Mouse (Mus musculus) kidney, postnatal 0 days (tissue): ENCODE measurements around the gene Tns4. TPM values are rescaled to one million over a fixed set of nuclear protein-coding genes. Genes with fewer than 3 reads are reported as not detected.

Experiments used
- ATAC-seq: fragments of 200-750 bp; cut with Nextera tagmentation; replicated peaks from 2 replicates; pipeline ENCODE4 v1.8.0; 2017; ENCODE audit warnings: low read depth, moderate number of reproducible peaks, moderate TSS enrichment, moderate library complexity; ENCODE audit not compliant: low FRiP score
- DNase-seq: peaks from one replicate; pipeline ENCODE4 v3.0.0-alpha.2; 2016; ENCODE audit warnings: low spot score
- H3K27ac ChIP-seq: fragments of 300-500 bp; sonication (generic); 2 replicates; pipeline ENCODE4 v1.5.1; 2014; ENCODE audit warnings: mild to moderate bottlenecking
- H3K27me3 ChIP-seq: fragments of 300-500 bp; sonication (generic); 2 replicates; pipeline ENCODE4 v1.6.1; 2014; ENCODE audit warnings: low read length, mixed read lengths; ENCODE audit not compliant: insufficient read depth
- H3K36me3 ChIP-seq: fragments of 300-500 bp; sonication (generic); 2 replicates; pipeline ENCODE4 v1.6.1; 2014; ENCODE audit warnings: low read length, mixed read lengths; ENCODE audit not compliant: insufficient read depth
- H3K4me1 ChIP-seq: fragments of 300-500 bp; sonication (generic); replicated peaks from 2 replicates; pipeline ENCODE4 v1.6.1; 2014; ENCODE audit warnings: antibody characterized with exemption, low read length, mixed read lengths; ENCODE audit not compliant: insufficient read depth
- H3K4me2 ChIP-seq: fragments of 300-500 bp; sonication (generic); 2 replicates; pipeline ENCODE4 v1.6.1; 2014; ENCODE audit warnings: mild to moderate bottlenecking, low read length, moderate library complexity, mixed read lengths
- H3K4me3 ChIP-seq: fragments of 300-500 bp; sonication (generic); replicated peaks from 2 replicates; pipeline ENCODE4 v1.5.1; 2014; ENCODE audit warnings: low read depth, low read length
- H3K9ac ChIP-seq: fragments of 300-500 bp; sonication (generic); 2 replicates; pipeline ENCODE4 v1.6.1; 2014; ENCODE audit warnings: low read depth, low read length
- H3K9me3 ChIP-seq: fragments of 300-500 bp; sonication (generic); replicated peaks from 2 replicates; pipeline ENCODE4 v1.6.1; 2016; ENCODE audit warnings: low read length, inconsistent platforms, mixed read lengths
- CTCF ChIP-seq: IDR thresholded peaks from 2 replicates; pipeline ENCODE4 v1.5.1; 2016; ENCODE audit warnings: antibody characterized with exemption, low read depth, mild to moderate bottlenecking, moderate library complexity
- WGBS: fragments of 180-500 bp; shearing (Covaris S2); extraction: QIAGEN DNeasy Blood & Tissue Kit; methylation state at CpG from one replicate; pipeline ENCODE4 v1.1.7; 2014; 5-methylcytosine and 5-hydroxymethylcytosine counted together
- polyA plus RNA-seq: library from polyadenylated mRNA; unstranded; fragments of >200 nt; fragmentation: Nextera tagmentation; extraction: Ambion mirVana; gene quantifications from 2 replicates; pipeline ENCODE4 v1.2.1, GENCODE M21; 2015

Gene Tns4
- polyA plus RNA-seq, 1 experiment from 2014 or later: 0.16 TPM

DNA sequence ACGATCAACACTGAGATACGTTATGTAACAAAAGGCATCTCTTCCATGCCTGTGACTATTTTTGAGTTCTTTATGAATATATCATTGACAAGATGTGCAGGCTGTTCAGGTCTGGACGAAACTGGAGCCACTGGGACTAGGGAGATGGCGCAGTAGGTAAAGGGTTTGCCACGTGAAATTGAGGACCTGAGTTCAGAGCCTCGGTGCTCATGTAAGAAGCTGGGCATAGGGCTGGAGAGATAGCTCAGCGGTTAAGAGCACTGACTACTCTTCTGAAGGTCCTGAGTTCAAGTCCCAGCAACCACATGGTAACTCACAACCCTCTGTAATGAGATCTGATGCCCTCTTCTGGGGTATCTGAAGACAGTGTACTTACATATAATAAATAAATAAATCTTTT lies 22.5 kb upstream of the Tns4 start:
- TF ChIP-seq CTCF: no peak
- Histone ChIP-seq H3K4me2 (no peak overlapping the region), H3K9me3 (no peaks in the 10 kb centered on the region), H3K4me3 (no peak overlapping the region), H3K4me1 (peaks cover 4% of the 10 kb centered on the region; the same call in 1 of the 2 replicates), H3K27ac (no peak overlapping the region), H3K27me3 (no peaks in the 10 kb centered on the region), H3K36me3 (no peaks in the 10 kb centered on the region), H3K9ac (no peak overlapping the region)
- no peak for ATAC-seq
- WGBS: 76% methylated on average over 7 of the region's 7 CpGs
- no peak for DNase-seq

DNA sequence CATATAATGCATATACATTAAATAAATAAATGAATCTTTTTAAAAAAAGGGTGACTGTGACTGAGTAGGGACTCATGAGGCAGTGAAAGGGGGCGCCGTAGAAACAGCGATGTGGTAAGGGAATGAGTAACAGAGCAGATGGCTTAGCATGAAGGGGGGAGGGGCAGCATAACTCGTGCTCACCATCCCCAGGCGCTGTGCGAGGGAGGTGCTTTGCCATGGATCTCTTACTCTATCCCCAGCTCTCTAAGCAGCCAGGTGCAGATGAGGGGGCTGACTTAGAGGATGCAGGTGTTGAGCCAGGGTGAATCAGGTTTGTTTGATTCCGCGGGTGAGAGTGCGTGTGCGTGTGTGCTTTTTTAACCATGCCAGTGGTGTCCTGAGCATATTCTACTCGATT lies 22.0 kb upstream of the Tns4 start:
- peak; percentile 68 for ATAC-seq
- Histone ChIP-seq H3K4me2 (no peak overlapping the region), H3K36me3 (no peaks in the 10 kb centered on the region), H3K27me3 (no peaks in the 10 kb centered on the region), H3K9me3 (no peaks in the 10 kb centered on the region), H3K9ac (no peak overlapping the region), H3K27ac (no peak overlapping the region), H3K4me1 (peaks cover 7% of the 10 kb centered on the region; the same call in 1 of the 2 replicates), H3K4me3 (no peak overlapping the region)
- DNase-seq: peak; percentile 68
- WGBS: 49% methylated on average over 11 of the region's 11 CpGs
- TF ChIP-seq CTCF: no peak

DNA sequence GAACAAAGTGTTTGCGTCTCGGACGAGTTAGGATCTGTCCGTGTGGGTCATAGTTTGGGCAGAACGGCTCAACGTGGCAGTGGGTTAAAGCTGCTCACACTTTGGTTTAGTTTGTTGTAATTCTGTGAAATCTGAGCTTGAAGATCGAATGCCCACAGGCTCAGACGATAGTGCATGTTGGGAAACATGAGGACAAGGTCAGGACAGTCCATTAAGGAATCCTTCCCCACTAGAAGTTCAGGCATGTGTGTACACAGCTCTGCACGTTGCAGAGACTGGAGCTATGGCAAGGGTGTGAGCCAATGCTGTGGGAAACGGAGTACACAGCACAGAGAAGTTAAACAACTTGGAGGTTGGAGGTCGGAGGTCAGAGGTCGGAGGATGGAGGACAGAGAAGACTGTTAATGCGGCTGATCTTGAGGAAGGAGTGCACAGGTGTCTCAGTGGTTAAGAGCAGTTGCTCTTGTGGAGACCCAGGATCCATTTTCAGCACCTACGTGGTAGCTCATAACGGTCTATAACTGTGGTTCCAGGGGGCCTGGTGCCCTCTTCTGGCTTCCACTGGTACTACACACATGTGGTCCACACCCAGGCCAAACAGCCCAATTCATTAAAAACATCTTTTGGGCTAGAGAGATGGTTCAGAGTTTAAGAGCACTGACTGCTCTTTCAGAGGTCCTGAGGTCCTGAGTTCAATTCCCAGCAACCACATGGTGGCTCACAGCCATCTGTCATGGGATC lies 21.4 kb upstream of the Tns4 start:
- 73% methylated on average over 15 of the region's 15 CpGs for WGBS

DNA sequence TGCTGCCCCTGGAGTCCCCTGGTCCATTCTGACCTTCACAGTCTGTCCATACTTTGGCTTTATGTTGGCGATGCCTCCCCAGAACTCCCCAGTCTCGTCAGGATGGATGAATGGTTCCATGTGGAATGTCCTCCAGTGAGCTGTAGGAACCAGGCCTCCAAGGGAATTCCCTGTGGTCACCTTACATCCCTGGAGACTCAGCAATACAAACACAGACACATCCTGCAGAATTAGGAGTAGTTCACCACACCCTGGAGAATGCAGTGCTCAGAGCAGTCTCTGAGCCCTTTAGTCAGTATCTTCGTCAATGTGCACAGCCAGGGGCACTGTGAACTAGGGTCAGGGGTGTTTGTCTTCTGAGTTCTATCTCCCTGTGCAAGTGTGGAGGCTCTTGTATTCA lies 19.2 kb upstream of the Tns4 start:
- Histone ChIP-seq H3K4me3 (no peak overlapping the region), H3K4me1 (peaks cover 7% of the 10 kb centered on the region; the same call in 1 of the 2 replicates), H3K27me3 (no peaks in the 10 kb centered on the region), H3K36me3 (no peaks in the 10 kb centered on the region), H3K27ac (no peak overlapping the region), H3K4me2 (no peak overlapping the region), H3K9me3 (no peaks in the 10 kb centered on the region), H3K9ac (no peak overlapping the region)
- TF ChIP-seq CTCF: no peak
- DNase-seq (no peak), ATAC-seq (no peak)
- WGBS: 54% methylated on average over 3 of the region's 3 CpGs

More for the DNA sequence above, 21.4 kb upstream of the Tns4 start:
- Histone ChIP-seq H3K36me3 (no peaks in the 10 kb centered on the region), H3K9ac (no peak overlapping the region), H3K27me3 (no peaks in the 10 kb centered on the region), H3K27ac (no peak overlapping the region), H3K4me3 (no peak overlapping the region), H3K9me3 (no peaks in the 10 kb centered on the region), H3K4me1 (peaks cover 7% of the 10 kb centered on the region; the same call in 1 of the 2 replicates), H3K4me2 (no peak overlapping the region)
- DNase-seq: no peak
- no peak for ATAC-seq
- TF ChIP-seq CTCF: peak; percentile 56

DNA sequence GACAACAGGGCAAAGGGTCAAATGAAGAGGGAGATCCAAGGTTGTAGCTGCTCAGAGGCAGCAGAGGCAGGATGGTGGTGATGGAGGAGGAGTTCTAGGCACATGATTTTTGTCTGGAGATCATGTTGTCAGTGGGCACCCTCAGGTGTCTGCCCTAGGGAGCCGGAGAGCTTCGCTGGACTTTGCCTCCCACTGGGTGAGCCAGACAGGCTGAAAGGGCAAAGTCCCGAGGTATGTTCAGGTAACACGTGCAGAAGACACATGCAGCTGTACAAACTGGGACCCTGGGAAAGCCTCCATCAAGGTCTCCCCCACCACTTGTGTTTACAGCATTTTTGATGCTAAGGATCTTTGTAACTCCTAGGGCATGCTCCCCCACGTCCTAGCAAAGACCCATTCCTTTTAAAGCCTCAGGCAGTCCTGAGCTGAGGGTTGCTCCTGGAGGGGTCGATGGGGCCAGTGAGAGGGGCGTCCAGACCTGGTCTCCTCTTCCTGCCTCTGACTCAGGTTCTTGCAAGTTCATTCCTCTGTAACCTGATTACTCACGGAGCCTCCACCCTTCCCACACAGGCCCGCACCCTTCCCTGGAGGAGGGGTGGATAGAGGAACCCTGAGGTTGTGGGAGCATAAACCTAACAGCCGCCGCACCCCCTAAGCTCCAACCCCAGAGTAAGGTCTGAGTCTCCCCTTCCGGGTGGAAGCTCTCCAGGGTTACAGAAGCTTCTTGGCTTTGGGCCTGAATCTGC lies 17.0 kb upstream of the Tns4 start:
- DNase-seq: peak; percentile 38
- peaks cover 7% of the 10 kb centered on the region; the same call in 1 of the 2 replicates for H3K4me1 ChIP-seq
- H3K27me3 ChIP-seq: no peaks in the 10 kb centered on the region
- TF ChIP-seq CTCF: no peak
- H3K36me3 ChIP-seq: no peaks in the 10 kb centered on the region
- no peak overlapping the region for H3K9ac ChIP-seq
- H3K9me3 ChIP-seq: no peaks in the 10 kb centered on the region
- ATAC-seq: peak; percentile 70
- H3K27ac ChIP-seq: peak overlapping the region; percentile 14; the same call in 1 of the 2 replicates
- WGBS: 31% methylated on average over 12 of the region's 12 CpGs
- no peak overlapping the region for H3K4me2 ChIP-seq
- H3K4me3 ChIP-seq: no peak overlapping the region

DNA sequence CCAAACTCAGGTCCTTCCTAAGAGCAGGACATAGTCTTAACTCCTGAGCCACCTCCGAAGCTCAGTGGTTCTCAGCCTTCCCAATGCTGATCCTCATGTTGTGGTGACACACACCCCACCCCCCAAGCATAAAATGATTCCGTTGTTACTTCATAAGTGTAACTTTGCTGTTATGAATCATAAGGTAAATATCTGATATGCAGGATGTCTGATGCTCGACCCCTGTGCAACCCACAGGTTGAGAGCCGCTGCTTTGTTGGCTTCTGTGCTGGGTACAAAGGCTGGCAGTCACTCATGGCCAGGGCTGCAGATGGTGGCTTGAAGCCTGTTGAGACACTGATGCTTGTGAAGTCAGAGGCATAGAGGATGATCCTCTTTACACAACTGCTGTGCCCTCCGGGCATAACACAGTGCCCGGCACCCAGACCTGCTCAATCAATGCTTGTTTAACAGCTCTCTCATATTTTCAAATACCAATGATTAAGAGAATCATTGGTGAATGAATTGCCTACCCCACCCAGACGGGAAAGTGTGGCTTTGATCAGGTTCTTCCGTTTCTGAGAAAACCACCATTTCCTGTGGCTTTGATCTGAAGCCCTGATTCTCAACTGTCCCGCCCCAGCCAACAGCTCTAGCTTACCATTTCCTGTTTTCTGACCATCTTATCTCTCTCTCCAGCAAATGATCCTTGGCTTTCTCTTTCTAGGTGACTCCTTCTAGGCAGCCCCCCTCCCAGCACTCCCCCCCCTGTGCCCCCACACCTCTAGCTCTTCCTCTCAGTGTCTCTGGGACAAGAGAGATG lies 15.7 kb upstream of the Tns4 start:
- H3K27ac ChIP-seq: no peak overlapping the region
- 64% methylated on average over 9 of the region's 9 CpGs for WGBS
- no peak overlapping the region for H3K4me2 ChIP-seq
- peaks cover 7% of the 10 kb centered on the region; the same call in 1 of the 2 replicates for H3K4me1 ChIP-seq
- no peaks in the 10 kb centered on the region for H3K36me3 ChIP-seq
- H3K9ac ChIP-seq: no peak overlapping the region
- H3K4me3 ChIP-seq: no peak overlapping the region
- DNase-seq (no peak), ATAC-seq (no peak)
- TF ChIP-seq CTCF: no peak
- H3K27me3 ChIP-seq: no peaks in the 10 kb centered on the region
- H3K9me3 ChIP-seq: no peaks in the 10 kb centered on the region
